Mouse (Mus musculus): ENCODE data around the gene Cd2ap. TPM values are rescaled to one million over a fixed set of nuclear protein-coding genes. Genes with fewer than 3 reads are reported as not detected.

The Cd2ap gene
- polyA plus RNA-seq, 1 experiment from 2014 or later, result 8.2 TPM

DNA sequence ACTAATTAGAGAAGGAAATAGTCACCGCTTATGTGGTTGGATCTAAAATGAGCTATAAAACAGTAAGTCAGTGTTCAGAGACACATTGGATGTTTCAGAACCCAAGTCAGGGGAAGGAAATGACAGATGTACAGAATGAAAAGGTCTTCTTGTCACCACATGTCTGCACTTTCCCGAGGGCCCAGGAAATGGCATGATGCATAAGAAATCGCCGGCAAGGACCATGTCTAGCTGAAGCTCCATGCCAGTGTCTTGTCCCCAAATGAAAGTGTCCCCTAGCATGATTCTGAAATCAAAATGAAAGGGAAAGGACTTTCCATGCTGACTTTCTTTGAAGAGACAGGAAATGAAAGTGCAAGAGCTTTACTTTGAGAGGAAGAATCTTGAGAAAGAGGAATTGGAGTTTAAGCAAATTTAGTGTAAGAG lies 10.8 kb upstream of the Cd2ap start:
- Histone ChIP-seq H3K4me2 (no peak overlapping the region), H3K9ac (no peak overlapping the region), H3K4me3 (no peak overlapping the region), H3K27ac (replicated peaks) (no peak overlapping the region), H3K27me3 (no peaks in the 10 kb centered on the region), H3K36me3 (no peaks in the 10 kb centered on the region), H3K9me3 (no peaks in the 10 kb centered on the region), H3K4me1 (replicated peaks) (no peaks in the 10 kb centered on the region)
- WGBS, result 80% methylated on average over 4 of the region's 4 CpGs
- ATAC-seq (ENCODE audit: low FRiP score, low read depth), result no peak

GRCm38 (mm10) chr17:42885091-42885501 lies 8.6 kb upstream of the Cd2ap start:
- H3K4me2 ChIP-seq, result no peak overlapping the region
- no peak overlapping the region for H3K4me3 ChIP-seq
- no peaks in the 10 kb centered on the region for H3K27me3 ChIP-seq
- H3K9me3 ChIP-seq, result no peaks in the 10 kb centered on the region
- no peaks in the 10 kb centered on the region for H3K36me3 ChIP-seq
- ATAC-seq (ENCODE audit: low FRiP score, low read depth), result no peak
- H3K27ac ChIP-seq (replicated peaks), result no peak overlapping the region
- no peaks in the 10 kb centered on the region for H3K4me1 ChIP-seq (replicated peaks)
- WGBS, result 77% methylated on average over 7 of the region's 7 CpGs
- H3K9ac ChIP-seq, result no peak overlapping the region

DNA sequence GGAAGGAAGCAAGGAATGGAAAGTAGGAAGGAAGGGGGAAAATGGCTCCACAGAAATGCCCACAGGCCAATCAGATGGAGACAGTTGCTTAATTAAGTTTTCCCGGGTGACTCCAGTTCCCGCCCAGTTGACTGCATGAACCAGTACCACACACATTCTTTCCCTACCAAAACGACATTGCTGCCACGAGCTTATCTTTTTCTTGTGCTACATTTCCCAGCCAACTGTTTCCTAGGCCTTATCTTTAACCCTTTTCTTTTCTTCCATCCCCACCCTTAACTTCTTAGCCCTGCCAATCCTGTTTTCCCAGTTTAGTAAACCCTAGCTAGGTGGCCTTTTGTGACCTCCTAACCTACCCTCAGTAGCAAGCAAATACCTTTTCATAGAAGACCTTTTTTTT lies 7.9 kb upstream of the Cd2ap start:
- 81% methylated on average over 4 of the region's 4 CpGs for WGBS
- H3K27ac ChIP-seq (replicated peaks), result no peak overlapping the region
- no peak overlapping the region for H3K4me2 ChIP-seq

GRCm38 (mm10) chr17:42883769-42884168 lies 7.3 kb upstream of the Cd2ap start:
- Histone ChIP-seq H3K4me3 (no peak overlapping the region), H3K9ac (no peak overlapping the region), H3K4me1 (replicated peaks) (no peaks in the 10 kb centered on the region), H3K9me3 (no peaks in the 10 kb centered on the region), H3K4me2 (no peak overlapping the region), H3K27ac (replicated peaks) (no peak overlapping the region), H3K27me3 (no peaks in the 10 kb centered on the region), H3K36me3 (no peaks in the 10 kb centered on the region)
- 88% methylated on average over 8 of the region's 8 CpGs for WGBS
- ATAC-seq (ENCODE audit: low FRiP score, low read depth), result no peak

More for the DNA sequence above, 7.9 kb upstream of the Cd2ap start:
- Histone ChIP-seq H3K36me3 (no peaks in the 10 kb centered on the region), H3K9me3 (no peaks in the 10 kb centered on the region), H3K4me1 (replicated peaks) (no peaks in the 10 kb centered on the region), H3K4me3 (no peak overlapping the region), H3K9ac (no peak overlapping the region), H3K27me3 (no peaks in the 10 kb centered on the region)
- no peak for ATAC-seq (ENCODE audit: low FRiP score, low read depth)

- no peak for ATAC-seq (ENCODE audit: low FRiP score, low read depth)
- Histone ChIP-seq H3K36me3 (no peaks in the 10 kb centered on the region), H3K27ac (replicated peaks) (no peak overlapping the region), H3K4me1 (replicated peaks) (no peaks in the 10 kb centered on the region), H3K4me3 (no peak overlapping the region), H3K4me2 (no peak overlapping the region), H3K27me3 (no peaks in the 10 kb centered on the region), H3K9me3 (no peaks in the 10 kb centered on the region), H3K9ac (no peak overlapping the region)
- 65% methylated on average over 9 of the region's 9 CpGs for WGBS
Measured at GRCm38 (mm10) chr17:42883315-42883714, 6.8 kb upstream of the Cd2ap start.

- ATAC-seq (ENCODE audit: low FRiP score, low read depth), result no peak
- no peak overlapping the region for H3K4me2 ChIP-seq
- no peaks in the 10 kb centered on the region for H3K36me3 ChIP-seq
- 83% methylated on average over 1 of the region's 1 CpGs for WGBS
- H3K9ac ChIP-seq, result no peak overlapping the region
- H3K4me1 ChIP-seq (replicated peaks), result no peaks in the 10 kb centered on the region
- H3K4me3 ChIP-seq, result no peak overlapping the region
- no peaks in the 10 kb centered on the region for H3K27me3 ChIP-seq
- no peak overlapping the region for H3K27ac ChIP-seq (replicated peaks)
- H3K9me3 ChIP-seq, result no peaks in the 10 kb centered on the region
Measured at GRCm38 (mm10) chr17:42882873-42883272, 6.4 kb upstream of the Cd2ap start.

DNA sequence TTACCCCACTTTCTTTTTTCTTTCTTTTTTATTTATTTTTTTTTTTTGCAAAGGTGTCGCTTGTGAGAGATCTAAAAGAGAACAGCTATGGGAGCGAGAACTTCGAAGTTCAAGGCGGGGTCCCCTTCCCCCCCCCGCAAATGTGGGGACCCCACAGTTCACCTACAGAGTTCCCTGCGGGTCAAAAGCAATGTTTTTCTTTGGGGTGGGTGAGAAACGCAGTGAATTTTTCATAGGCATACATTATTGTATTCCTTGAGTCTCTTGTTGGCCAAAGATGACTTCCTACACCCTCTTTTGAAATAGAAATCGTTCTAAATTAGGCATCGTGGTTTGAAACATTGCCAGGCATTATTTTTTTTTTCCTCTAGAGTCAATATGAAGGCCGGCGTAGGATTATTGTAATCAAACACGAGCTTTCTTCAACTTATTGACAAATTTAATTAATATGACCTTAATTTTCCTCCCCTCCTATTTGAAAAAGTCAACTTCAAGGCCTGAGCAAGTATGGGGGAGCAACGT lies 500 bp upstream of the Cd2ap start:
- ATAC-seq (ENCODE audit: low FRiP score, low read depth), result no peak
- H3K9me3 ChIP-seq, result no peaks in the 10 kb centered on the region
- H3K4me1 ChIP-seq (replicated peaks), result peaks cover 16% of the 10 kb centered on the region
- 30% methylated on average over 13 of the region's 13 CpGs for WGBS
- H3K9ac ChIP-seq, result peak overlapping the region; percentile 98
- H3K4me3 ChIP-seq, result peak overlapping the region; percentile 100
- no peaks in the 10 kb centered on the region for H3K27me3 ChIP-seq
- H3K27ac ChIP-seq (replicated peaks), result peak overlapping the region; percentile 95; the same call in 1 of the 2 replicates
- H3K4me2 ChIP-seq, result peak overlapping the region; percentile 79
- H3K36me3 ChIP-seq, result no peaks in the 10 kb centered on the region

- no peak for ATAC-seq (ENCODE audit: low FRiP score, low read depth)
- H3K4me2 ChIP-seq, result peak overlapping the region; percentile 79
- WGBS, result under 1% methylated on average over 17 of the region's 17 CpGs
Measured at GRCm38 (mm10) chr17:42875571-42876000, 879 bp downstream of the Cd2ap start.

GRCm38 (mm10) chr17:42875015-42875414 lies 1.4 kb downstream of the Cd2ap start:
- H3K4me3 ChIP-seq, result peak overlapping the region; percentile 100
- 5% methylated on average over 6 of the region's 6 CpGs for WGBS
- peaks cover 16% of the 10 kb centered on the region for H3K4me1 ChIP-seq (replicated peaks)
- no peak overlapping the region for H3K27ac ChIP-seq (replicated peaks)
- ATAC-seq (ENCODE audit: low FRiP score, low read depth), result no peak
- H3K4me2 ChIP-seq, result peak overlapping the region; percentile 79
- peak overlapping the region; percentile 98; the same call in 1 of the 2 replicates for H3K9ac ChIP-seq
- H3K9me3 ChIP-seq, result no peaks in the 10 kb centered on the region
- H3K36me3 ChIP-seq, result no peaks in the 10 kb centered on the region
- H3K27me3 ChIP-seq, result no peaks in the 10 kb centered on the region

More at GRCm38 (mm10) chr17:42875571-42876000, 879 bp downstream of the Cd2ap start:
- Histone ChIP-seq H3K27ac (replicated peaks) (peak overlapping the region; percentile 95; the same call in 1 of the 2 replicates), H3K9ac (peak overlapping the region; percentile 98), H3K4me3 (peak overlapping the region; percentile 100), H3K27me3 (no peaks in the 10 kb centered on the region), H3K4me1 (replicated peaks) (peaks cover 16% of the 10 kb centered on the region), H3K9me3 (no peaks in the 10 kb centered on the region), H3K36me3 (no peaks in the 10 kb centered on the region)

GRCm38 (mm10) chr17:42870465-42870864 lies 6.0 kb downstream of the Cd2ap start:
- H3K4me1 ChIP-seq (replicated peaks), result peaks cover 13% of the 10 kb centered on the region
- H3K9ac ChIP-seq, result no peak overlapping the region
- H3K4me3 ChIP-seq, result no peak overlapping the region
- H3K36me3 ChIP-seq, result no peaks in the 10 kb centered on the region
- no peak overlapping the region for H3K4me2 ChIP-seq
- H3K27me3 ChIP-seq, result no peaks in the 10 kb centered on the region
- H3K9me3 ChIP-seq, result no peaks in the 10 kb centered on the region
- no peak for ATAC-seq (ENCODE audit: low FRiP score, low read depth)
- H3K27ac ChIP-seq (replicated peaks), result no peak overlapping the region

GRCm38 (mm10) chr17:42863186-42863585 lies 13.3 kb downstream of the Cd2ap start:
- no peak for ATAC-seq (ENCODE audit: low FRiP score, low read depth)
- Histone ChIP-seq H3K27me3 (no peaks in the 10 kb centered on the region), H3K36me3 (no peaks in the 10 kb centered on the region), H3K4me3 (no peak overlapping the region), H3K27ac (replicated peaks) (no peak overlapping the region), H3K9me3 (no peaks in the 10 kb centered on the region), H3K9ac (no peak overlapping the region), H3K4me1 (replicated peaks) (no peaks in the 10 kb centered on the region), H3K4me2 (no peak overlapping the region)
- 89% methylated on average over 3 of the region's 3 CpGs for WGBS

DNA sequence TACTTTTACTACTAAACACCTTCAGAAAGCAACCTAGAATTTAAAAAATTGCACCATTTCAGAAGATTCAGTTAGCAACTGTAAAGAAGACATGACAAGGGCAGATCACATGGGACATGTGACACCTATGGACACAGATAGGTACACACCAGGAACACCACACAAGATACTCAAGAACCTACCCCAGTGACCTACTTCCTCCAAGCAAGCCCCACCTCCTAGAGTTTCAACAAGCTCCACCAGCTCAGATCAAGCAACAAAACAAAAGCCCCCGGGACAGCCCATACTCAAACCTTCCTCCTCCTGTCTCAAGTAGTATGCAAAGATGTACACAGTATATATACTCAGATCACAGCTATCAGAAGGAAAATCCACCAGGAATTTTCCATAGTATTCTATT lies 16.1 kb downstream of the Cd2ap start:
- no peak overlapping the region for H3K27ac ChIP-seq (replicated peaks)
- no peaks in the 10 kb centered on the region for H3K36me3 ChIP-seq
- H3K4me3 ChIP-seq, result no peak overlapping the region
- no peak overlapping the region for H3K4me2 ChIP-seq
- 96% methylated on average over 1 of the region's 1 CpGs for WGBS
- H3K9ac ChIP-seq, result no peak overlapping the region
- ATAC-seq (ENCODE audit: low FRiP score, low read depth), result no peak
- H3K4me1 ChIP-seq (replicated peaks), result no peaks in the 10 kb centered on the region
- no peaks in the 10 kb centered on the region for H3K27me3 ChIP-seq
- no peaks in the 10 kb centered on the region for H3K9me3 ChIP-seq

- no peaks in the 10 kb centered on the region for H3K27me3 ChIP-seq
- no peak overlapping the region for H3K27ac ChIP-seq (replicated peaks)
- H3K9ac ChIP-seq, result no peak overlapping the region
- H3K4me2 ChIP-seq, result no peak overlapping the region
- no peaks in the 10 kb centered on the region for H3K4me1 ChIP-seq (replicated peaks)
- no peaks in the 10 kb centered on the region for H3K36me3 ChIP-seq
- 87% methylated on average over 3 of the region's 3 CpGs for WGBS
- ATAC-seq (ENCODE audit: low FRiP score, low read depth), result no peak
- no peaks in the 10 kb centered on the region for H3K9me3 ChIP-seq
- H3K4me3 ChIP-seq, result no peak overlapping the region
Measured at GRCm38 (mm10) chr17:42857506-42857905, 19.0 kb downstream of the Cd2ap start.

Measured in hindbrain, embryonic 15.5 days (tissue).